Mouse (Mus musculus) midbrain, embryonic 10.5 days (tissue): Measurements from ENCODE around the gene Gm11562. TPM values are rescaled to one million over a fixed set of nuclear protein-coding genes. Genes with fewer than 3 reads are reported as not detected.
"Not testable (repeated sequence)": the region's sequence is repeated elsewhere in the genome, so short reads cannot be mapped to it uniquely, and the experiment has no call there.

ENCODE experiments used
- DNase-seq: peaks from one replicate; pipeline ENCODE4 v3.0.0-alpha.2; 2017; ENCODE audit warnings: low spot score
- H3K27ac ChIP-seq: fragments of 300-500 bp; sonication (generic); replicated peaks from 2 replicates; pipeline ENCODE4 v1.5.1; 2016; ENCODE audit warnings: mild to moderate bottlenecking
- H3K27me3 ChIP-seq: fragments of 300-500 bp; sonication (generic); 2 replicates; pipeline ENCODE4 v1.6.1; 2016; ENCODE audit warnings: low read depth, mild to moderate bottlenecking; ENCODE audit not compliant: poor library complexity, severe bottlenecking
- H3K36me3 ChIP-seq: fragments of 300-500 bp; sonication (generic); 2 replicates; pipeline ENCODE4 v1.6.1; 2016; ENCODE audit warnings: mild to moderate bottlenecking, moderate library complexity
- H3K4me1 ChIP-seq: fragments of 300-500 bp; sonication (generic); 2 replicates; pipeline ENCODE4 v1.6.1; 2016
- H3K4me3 ChIP-seq: fragments of 300-500 bp; sonication (generic); 2 replicates; pipeline ENCODE4 v1.5.1; 2016; ENCODE audit warnings: mild to moderate bottlenecking, moderate library complexity
- H3K9me3 ChIP-seq: fragments of 300-500 bp; sonication (generic); replicated peaks from 2 replicates; pipeline ENCODE4 v1.6.1; 2016; ENCODE audit warnings: mild to moderate bottlenecking
- WGBS: fragments of 180-500 bp; shearing (Covaris S2); methylation state at CpG from one replicate; pipeline ENCODE4 v1.1.7; 2016; 5-methylcytosine and 5-hydroxymethylcytosine counted together
- polyA plus RNA-seq: library from polyadenylated mRNA; unstranded; fragments of >200 nt; fragmentation: Nextera tagmentation; extraction: Ambion mirVana; gene quantifications from 2 replicates; pipeline ENCODE4 v1.2.1, GENCODE M21; 2016

Gm11562 gene
- polyA plus RNA-seq, 1 experiment from 2014 or later = not detected

DNA sequence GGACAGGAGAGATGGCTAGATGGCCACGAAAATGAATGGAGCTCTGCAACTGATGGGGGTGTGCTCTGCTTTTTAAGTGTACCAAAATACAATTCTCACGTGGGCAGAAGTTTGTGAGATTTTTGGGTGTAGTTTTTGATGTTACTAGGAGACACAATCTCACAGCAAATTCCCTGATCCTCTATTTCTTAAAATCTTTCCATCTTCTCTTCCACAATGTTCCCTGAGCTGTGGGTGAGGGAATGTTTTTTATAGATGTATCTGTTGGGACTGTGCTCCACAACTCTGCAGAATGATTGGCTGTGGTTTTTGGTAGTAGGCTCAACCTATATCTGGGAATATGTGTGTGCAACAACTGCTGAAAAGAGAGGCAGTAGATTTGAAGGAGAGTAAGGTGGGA, 13.1 kb upstream of the Gm11562 start:
- Histone ChIP-seq H3K4me3 (no peak overlapping the region), H3K9me3 (no peaks in the 10 kb centered on the region), H3K36me3 (no peaks in the 10 kb centered on the region), H3K27ac (no peak overlapping the region), H3K27me3 (no peaks in the 10 kb centered on the region), H3K4me1 (peaks cover 5% of the 10 kb centered on the region)
- 71% methylated on average over 2 of the region's 2 CpGs for WGBS
- DNase-seq = no peak

DNA sequence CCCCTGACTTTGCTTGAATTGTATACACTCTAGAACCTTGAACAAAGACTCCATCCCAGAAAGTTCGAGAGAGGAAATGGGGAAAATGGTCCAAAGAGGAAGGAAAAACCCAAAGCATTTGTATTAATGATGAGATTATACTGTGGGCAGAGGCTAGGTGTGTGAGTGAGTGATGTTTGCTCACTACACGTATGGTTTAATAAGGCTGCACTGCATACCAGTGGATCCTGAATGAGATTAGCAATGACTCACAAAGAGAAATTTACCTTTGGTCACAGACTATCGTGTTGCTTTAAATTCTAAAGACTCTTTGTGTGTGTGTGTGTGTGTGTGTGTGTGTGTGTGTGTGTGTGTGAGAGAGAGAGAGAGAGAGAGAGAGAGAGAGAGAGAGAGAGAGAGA, 10.7 kb upstream of the Gm11562 start:
- WGBS = 81% methylated on average over 3 of the region's 3 CpGs
- DNase-seq = no peak

DNA sequence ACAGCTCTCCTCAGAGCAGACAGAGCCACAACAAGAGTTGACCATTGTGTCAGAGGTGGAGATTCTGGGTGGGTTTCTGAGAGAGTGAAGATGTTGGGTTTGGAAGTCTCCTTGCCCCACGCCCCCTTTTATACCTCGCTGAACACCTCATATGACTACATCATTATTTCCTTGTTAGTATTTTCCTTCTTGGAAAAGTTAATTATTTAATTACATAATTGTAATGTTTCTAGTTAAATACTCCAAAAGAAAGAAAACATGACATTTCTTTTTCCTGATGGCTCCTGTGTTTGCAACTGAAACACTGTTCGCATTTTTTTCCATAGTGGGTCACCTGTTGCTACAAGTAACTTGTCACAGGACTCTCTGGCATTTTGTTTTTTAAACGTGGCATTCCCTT, 7.9 kb upstream of the Gm11562 start, which contains the start of gene Krtap4-1:
Gene Krtap4-1, minus strand, starts transcription at position 101 of the 400 bp plus-strand sequence.
- WGBS = 87% methylated on average over 4 of the region's 4 CpGs

More for the DNA sequence above, 10.7 kb upstream of the Gm11562 start:
- H3K4me1 ChIP-seq = peaks cover 5% of the 10 kb centered on the region
- no peaks in the 10 kb centered on the region for H3K27me3 ChIP-seq
- no peak overlapping the region for H3K27ac ChIP-seq
- no peaks in the 10 kb centered on the region for H3K9me3 ChIP-seq
- no peak overlapping the region for H3K4me3 ChIP-seq
- no peaks in the 10 kb centered on the region for H3K36me3 ChIP-seq

DNA sequence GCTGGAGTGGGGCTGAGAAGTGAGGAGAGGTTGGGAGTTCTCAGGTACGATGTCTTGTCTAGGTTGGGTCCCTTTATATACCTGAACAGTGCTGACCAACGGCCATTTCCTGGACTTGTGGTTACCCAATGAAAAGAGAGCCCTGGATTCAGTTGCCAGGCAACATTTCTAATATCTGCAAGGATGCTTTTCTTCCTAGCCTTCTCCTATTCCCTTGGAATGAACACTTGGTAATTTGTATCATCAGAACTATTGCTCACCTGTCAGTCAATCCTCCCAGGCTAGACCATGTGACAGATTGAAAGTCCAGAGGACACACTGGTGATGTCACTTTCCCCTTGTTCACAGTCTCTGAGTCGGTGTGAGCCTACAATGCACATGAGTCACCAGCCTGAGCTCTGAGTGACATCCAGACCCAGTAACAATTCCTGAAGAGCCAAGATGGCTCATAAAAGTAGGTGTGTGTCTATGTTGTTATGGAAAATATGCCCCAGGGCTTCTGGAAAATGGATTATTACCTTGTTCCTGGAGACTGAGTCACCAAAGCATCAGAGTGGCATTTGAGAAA, 5.4 kb downstream of the Gm11562 start, which contains the start of gene Krtap2-4:
Gene Krtap2-4, minus strand, starts transcription at position 51 of the 568 bp plus-strand sequence.
- H3K27ac ChIP-seq = no peak within 1 kb of the TSS
- no peaks in the 10 kb centered on the region for H3K36me3 ChIP-seq
- DNase-seq = no peak
- H3K4me3 ChIP-seq = no peak within 1 kb of the TSS
- no peaks in the 10 kb centered on the region for H3K27me3 ChIP-seq
- WGBS = 76% methylated on average over 3 of the region's 3 CpGs
- H3K4me1 ChIP-seq = no peaks in the 10 kb centered on the region
- no peaks in the 10 kb centered on the region for H3K9me3 ChIP-seq

More for the DNA sequence above, 7.9 kb upstream of the Gm11562 start, which contains the start of gene Krtap4-1:
- H3K36me3 ChIP-seq = no peaks in the 10 kb centered on the region
- no peaks in the 10 kb centered on the region for H3K27me3 ChIP-seq
- no peaks in the 10 kb centered on the region for H3K9me3 ChIP-seq
- no peak for DNase-seq
- no peak within 1 kb of the TSS for H3K4me3 ChIP-seq
- H3K27ac ChIP-seq = no peak within 1 kb of the TSS
- H3K4me1 ChIP-seq = no peaks in the 10 kb centered on the region

DNA sequence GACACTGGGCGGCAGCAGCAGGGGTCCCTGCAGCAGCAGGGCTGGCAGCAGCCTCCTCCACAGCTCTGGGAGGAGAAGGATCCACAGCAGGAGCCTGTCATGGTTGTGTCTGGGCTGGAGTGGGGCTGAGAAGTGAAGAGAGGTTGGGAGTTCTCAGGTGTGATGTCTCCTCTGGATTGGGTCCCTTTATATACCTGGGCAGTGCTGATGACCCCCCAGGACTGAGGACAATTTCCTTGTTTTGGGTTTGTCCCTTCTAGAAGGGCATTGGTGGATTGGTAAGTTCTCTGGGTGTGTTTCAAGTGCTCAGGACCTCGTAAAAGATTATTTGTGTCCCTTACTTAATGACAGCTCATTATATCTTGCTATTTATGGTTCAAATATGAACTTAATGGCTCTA, 10.1 kb downstream of the Gm11562 start, which contains the start of gene Gm11937:
Gene Gm11937, minus strand, starts transcription at position 101 of the 400 bp plus-strand sequence.
- not testable (repeated sequence) for H3K4me3 ChIP-seq, H3K27ac ChIP-seq, H3K27me3 ChIP-seq, H3K9me3 ChIP-seq, DNase-seq, H3K4me1 ChIP-seq, H3K36me3 ChIP-seq
- 81% methylated on average over 2 of the region's 2 CpGs for WGBS

DNA sequence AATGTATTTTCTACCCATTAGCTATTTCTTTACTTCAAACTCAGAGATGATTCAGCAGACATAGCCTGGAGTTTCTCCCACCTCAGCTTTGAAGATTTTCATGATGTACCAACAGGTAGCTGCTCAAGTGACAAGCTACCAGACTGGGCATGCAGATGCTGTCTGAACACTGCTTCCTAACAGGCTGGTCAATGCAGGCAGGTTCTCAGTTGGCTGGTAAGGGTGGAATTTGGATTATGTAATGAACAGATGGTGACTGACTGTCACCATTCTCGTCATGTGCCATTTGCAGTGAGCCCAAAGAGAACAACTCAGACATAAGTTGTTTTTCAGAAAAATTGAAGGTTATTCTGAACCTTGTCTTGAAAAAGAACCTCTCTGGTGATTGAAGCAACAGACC, 11.1 kb downstream of the Gm11562 start:
- Histone ChIP-seq H3K4me1 (no peaks in the 10 kb centered on the region), H3K4me3 (no peak overlapping the region), H3K36me3 (no peaks in the 10 kb centered on the region), H3K27ac (no peak overlapping the region), H3K9me3 (no peaks in the 10 kb centered on the region), H3K27me3 (no peaks in the 10 kb centered on the region)
- 79% methylated on average over 1 of the region's 1 CpGs for WGBS
- DNase-seq = no peak

DNA sequence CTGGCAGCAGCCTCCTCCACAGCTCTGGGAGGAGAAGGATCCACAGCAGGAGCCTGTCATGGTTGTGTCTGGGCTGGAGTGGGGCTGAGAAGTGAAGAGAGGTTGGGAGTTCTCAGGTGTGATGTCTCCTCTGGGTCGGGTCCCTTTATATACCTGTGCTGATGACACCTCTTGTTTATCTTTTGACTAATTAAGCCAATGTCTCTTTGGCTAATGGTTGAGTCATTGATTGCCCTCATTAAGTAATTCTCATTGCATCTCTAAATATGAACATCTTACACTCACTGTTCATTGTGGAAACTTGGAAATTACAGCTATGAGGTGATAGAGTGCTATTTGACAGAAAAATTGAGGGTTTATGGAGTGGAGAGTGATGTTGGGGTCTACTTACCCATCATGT, 17.0 kb downstream of the Gm11562 start, which contains the start of gene Gm11938:
Gene Gm11938, minus strand, starts transcription at position 101 of the 400 bp plus-strand sequence.
- H3K4me3 ChIP-seq, H3K4me1 ChIP-seq, H3K27ac ChIP-seq, H3K27me3 ChIP-seq, H3K36me3 ChIP-seq, H3K9me3 ChIP-seq, DNase-seq: not testable (repeated sequence)
- 76% methylated on average over 1 of the region's 1 CpGs for WGBS

DNA sequence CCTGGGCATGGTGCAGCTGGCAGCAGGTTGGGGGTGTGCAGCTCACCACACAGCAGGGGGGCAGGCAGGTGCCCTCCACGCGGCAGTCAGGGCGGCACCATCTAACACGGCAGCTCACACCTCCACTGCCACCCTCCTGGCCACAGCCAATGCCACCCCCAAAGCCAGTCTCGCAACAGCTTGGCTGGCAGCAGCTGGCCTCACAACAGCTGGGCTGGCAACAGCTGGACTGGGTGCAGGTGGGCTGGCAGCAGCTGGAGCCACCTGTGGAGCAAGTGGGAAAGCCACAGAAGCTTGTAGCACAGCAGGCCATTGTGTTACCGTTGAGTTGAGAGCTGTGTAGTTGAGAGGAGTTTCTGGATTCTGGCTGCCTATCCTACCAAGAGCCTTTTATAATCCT, 22.5 kb downstream of the Gm11562 start, which contains the start of gene Krtap9-3:
Gene Krtap9-3, minus strand, starts transcription at position 364 of the 400 bp plus-strand sequence.
- H3K27me3 ChIP-seq, H3K36me3 ChIP-seq, H3K9me3 ChIP-seq, H3K4me1 ChIP-seq, DNase-seq, H3K27ac ChIP-seq, H3K4me3 ChIP-seq: not testable (repeated sequence)
- WGBS = 87% methylated on average over 6 of the region's 6 CpGs

DNA sequence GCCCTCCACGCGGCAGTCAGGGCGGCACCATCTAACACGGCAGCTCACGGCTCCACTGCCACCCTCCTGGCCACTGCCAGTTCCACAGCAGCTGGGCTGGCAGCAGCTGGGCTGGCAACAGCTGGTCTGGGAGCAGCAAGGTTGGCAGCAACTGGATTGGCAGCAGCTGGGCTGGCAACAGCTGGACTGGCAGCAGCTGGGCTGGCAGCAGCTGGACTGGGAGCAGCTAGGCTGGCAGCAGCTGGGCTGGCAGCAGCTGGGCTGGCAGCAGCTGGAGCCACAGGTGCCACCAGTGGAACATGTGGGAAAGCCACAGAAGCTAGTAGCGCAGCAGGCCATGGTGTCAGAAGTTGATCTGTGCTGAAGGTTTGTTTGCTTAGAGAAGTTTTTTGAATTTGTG, 29.3 kb downstream of the Gm11562 start, which contains the start of gene Krtap1-3:
Gene Krtap1-3, minus strand, starts transcription at position 359 of the 400 bp plus-strand sequence.
- Histone ChIP-seq H3K27me3 (no peaks in the 10 kb centered on the region), H3K4me3 (no peak within 1 kb of the TSS), H3K9me3 (no peaks in the 10 kb centered on the region), H3K36me3 (no peaks in the 10 kb centered on the region), H3K4me1 (no peaks in the 10 kb centered on the region), H3K27ac (no peak within 1 kb of the TSS)
- no peak for DNase-seq
- 86% methylated on average over 6 of the region's 6 CpGs for WGBS

DNA sequence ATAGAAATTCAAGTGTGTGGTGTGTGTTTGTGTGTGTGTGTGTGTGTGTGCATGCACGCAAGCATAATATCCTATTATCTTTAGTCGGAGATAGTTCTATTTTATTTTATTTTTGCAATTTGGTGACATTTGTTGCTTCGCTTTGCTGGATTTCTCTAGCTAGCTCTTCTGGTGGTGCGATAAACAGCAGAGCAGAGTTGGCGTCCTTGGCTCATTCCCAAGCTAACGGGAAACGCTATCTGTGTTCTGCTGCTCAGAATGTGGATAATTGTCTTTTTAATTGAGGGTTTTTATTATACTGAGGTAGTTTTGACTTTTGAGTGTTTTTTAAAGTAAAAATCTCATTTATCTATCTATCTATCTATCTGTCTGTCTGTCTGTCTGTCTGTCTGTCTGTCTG, 35.1 kb downstream of the Gm11562 start:
- no peak for DNase-seq
- Histone ChIP-seq H3K27ac (no peak overlapping the region), H3K36me3 (no peaks in the 10 kb centered on the region), H3K27me3 (no peaks in the 10 kb centered on the region), H3K4me1 (no peaks in the 10 kb centered on the region), H3K9me3 (no peaks in the 10 kb centered on the region), H3K4me3 (no peak overlapping the region)
- WGBS = 93% methylated on average over 7 of the region's 7 CpGs

DNA sequence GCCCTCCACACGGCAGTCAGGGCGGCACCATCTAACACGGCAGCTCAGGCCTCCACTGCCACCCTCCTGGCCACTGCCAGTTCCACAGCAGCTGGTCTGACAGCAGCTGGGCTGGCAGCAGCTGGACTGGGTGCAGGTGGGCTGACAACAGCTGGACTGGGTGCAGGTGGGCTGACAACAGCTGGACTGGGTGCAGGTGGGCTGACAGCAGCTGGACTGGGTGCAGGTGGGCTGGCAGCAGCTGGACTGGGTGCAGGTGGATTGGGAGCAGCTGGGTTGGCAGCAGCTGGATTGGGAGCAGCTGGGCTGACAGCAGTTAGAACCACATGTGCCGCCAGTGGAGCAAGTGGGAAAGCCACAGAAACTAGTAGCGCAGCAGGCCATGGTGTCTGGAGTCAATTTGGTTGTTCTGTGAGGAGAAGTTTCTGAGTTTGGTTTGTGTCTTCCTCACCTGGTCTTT, 37.0 kb downstream of the Gm11562 start, which contains the start of gene Krtap1-4:
Gene Krtap1-4, minus strand, starts transcription at position 410 of the 460 bp plus-strand sequence.
- Histone ChIP-seq H3K27ac (no peak within 1 kb of the TSS), H3K36me3 (no peaks in the 10 kb centered on the region), H3K4me3 (no peak within 1 kb of the TSS), H3K9me3 (no peaks in the 10 kb centered on the region), H3K4me1 (no peaks in the 10 kb centered on the region), H3K27me3 (no peaks in the 10 kb centered on the region)
- 87% methylated on average over 5 of the region's 5 CpGs for WGBS
- no peak for DNase-seq

DNA sequence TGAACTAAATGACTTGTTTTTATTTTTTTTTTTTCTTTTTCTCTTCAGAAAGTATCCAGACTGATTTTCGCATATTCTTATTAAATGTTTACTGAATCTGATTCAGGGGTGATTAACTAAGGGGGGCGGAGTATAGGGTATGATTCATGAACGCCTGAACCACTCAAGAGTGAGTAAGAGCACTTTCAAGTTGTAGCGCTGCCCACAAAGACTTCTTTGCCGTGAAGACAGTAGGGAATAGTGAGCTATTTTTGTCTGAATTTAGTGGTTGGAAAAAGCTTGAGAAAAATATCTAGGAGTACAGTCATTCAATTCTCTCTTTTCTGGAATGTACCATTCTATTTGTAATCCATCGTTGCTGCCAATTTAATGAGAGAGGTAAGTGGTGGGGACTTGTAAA, 38.7 kb downstream of the Gm11562 start:
- Histone ChIP-seq H3K4me1 (no peaks in the 10 kb centered on the region), H3K36me3 (no peaks in the 10 kb centered on the region), H3K27me3 (no peaks in the 10 kb centered on the region), H3K9me3 (no peaks in the 10 kb centered on the region), H3K27ac (no peak overlapping the region), H3K4me3 (no peak overlapping the region)
- DNase-seq = no peak
- 90% methylated on average over 6 of the region's 6 CpGs for WGBS

DNA sequence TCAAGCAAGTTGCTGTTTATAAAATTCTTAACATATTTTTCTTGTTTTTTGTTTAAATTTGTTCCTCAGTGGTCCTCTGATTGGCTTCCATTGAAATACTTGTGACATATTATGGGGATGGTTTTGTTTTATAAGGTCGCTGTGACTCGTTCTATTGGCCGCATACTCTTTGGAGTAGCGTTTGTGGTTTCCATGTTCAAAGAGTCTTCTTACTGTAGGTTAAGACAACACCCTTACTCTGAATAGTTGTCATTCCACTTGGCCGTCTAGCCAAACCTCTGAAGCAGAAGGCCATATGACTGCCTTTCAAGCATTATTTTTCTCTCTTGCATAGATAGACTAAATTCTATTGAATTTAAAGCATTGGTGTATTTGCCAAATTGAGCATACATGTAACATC, 39.2 kb downstream of the Gm11562 start:
- H3K27me3 ChIP-seq = no peaks in the 10 kb centered on the region
- 93% methylated on average over 5 of the region's 5 CpGs for WGBS
- H3K27ac ChIP-seq = no peak overlapping the region
- no peaks in the 10 kb centered on the region for H3K36me3 ChIP-seq
- H3K9me3 ChIP-seq = no peaks in the 10 kb centered on the region
- DNase-seq = no peak
- no peak overlapping the region for H3K4me3 ChIP-seq
- no peaks in the 10 kb centered on the region for H3K4me1 ChIP-seq
